Mouse (Mus musculus) limb, embryonic 12.5 days (tissue): ENCODE results near the gene Inpp4a. TPM values are rescaled to one million over a fixed set of nuclear protein-coding genes. Genes with fewer than 3 reads are reported as not detected.

ENCODE experiments used
- ATAC-seq: fragments of 200-750 bp; cut with Nextera tagmentation; 2 replicates; pipeline ENCODE4 v1.8.0; 2017; ENCODE audit warnings: low read depth, moderate TSS enrichment; ENCODE audit not compliant: insufficient number of reproducible peaks, insufficient read depth, low FRiP score, low TSS enrichment
- H3K27ac ChIP-seq: fragments of 300-500 bp; sonication (generic); 2 replicates; pipeline ENCODE4 v1.5.1; 2016; ENCODE audit warnings: mild to moderate bottlenecking, moderate library complexity
- H3K27me3 ChIP-seq: fragments of 300-500 bp; sonication (generic); 2 replicates; pipeline ENCODE4 v1.6.1; 2016; ENCODE audit warnings: mild to moderate bottlenecking, moderate library complexity
- H3K36me3 ChIP-seq: fragments of 300-500 bp; sonication (generic); 2 replicates; pipeline ENCODE4 v1.6.1; 2016; ENCODE audit warnings: mild to moderate bottlenecking, moderate library complexity
- H3K4me1 ChIP-seq: fragments of 300-500 bp; sonication (generic); replicated peaks from 2 replicates; pipeline ENCODE4 v1.6.1; 2016
- H3K4me2 ChIP-seq: fragments of 300-500 bp; sonication (generic); 2 replicates; pipeline ENCODE4 v1.6.1; 2016; ENCODE audit warnings: mild to moderate bottlenecking, moderate library complexity
- H3K4me3 ChIP-seq: fragments of 300-500 bp; sonication (generic); replicated peaks from 2 replicates; pipeline ENCODE4 v1.5.1; 2016; ENCODE audit warnings: mild to moderate bottlenecking
- H3K9ac ChIP-seq: fragments of 300-500 bp; sonication (generic); replicated peaks from 2 replicates; pipeline ENCODE4 v1.6.1; 2016; ENCODE audit warnings: mild to moderate bottlenecking, moderate library complexity
- H3K9me3 ChIP-seq: fragments of 300-500 bp; sonication (generic); 2 replicates; pipeline ENCODE4 v1.6.1; 2016; ENCODE audit warnings: mild to moderate bottlenecking, moderate library complexity
- WGBS: fragments of 180-500 bp; shearing (Covaris S2); methylation state at CpG from one replicate; pipeline ENCODE4 v1.1.7; 2016; 5-methylcytosine and 5-hydroxymethylcytosine counted together
- polyA plus RNA-seq: library from polyadenylated mRNA; unstranded; fragments of >200 nt; fragmentation: Nextera tagmentation; extraction: Ambion mirVana; gene quantifications from 2 replicates; pipeline ENCODE4 v1.2.1, GENCODE M21; 2016

Inpp4a gene
- polyA plus RNA-seq, 1 experiment from 2014 or later, result 18.6 TPM

GRCm38 (mm10) chr1:37386448-37386971, 86.8 kb downstream of the Inpp4a start:
- 77% methylated on average over 7 of the region's 7 CpGs for WGBS
- no peak overlapping the region for H3K27ac ChIP-seq
- no peak overlapping the region for H3K4me2 ChIP-seq
- no peaks in the 10 kb centered on the region for H3K4me1 ChIP-seq
- H3K9ac ChIP-seq, result no peak overlapping the region
- no peak overlapping the region for H3K4me3 ChIP-seq
- H3K36me3 ChIP-seq, result peaks cover 21% of the 10 kb centered on the region
- no peaks in the 10 kb centered on the region for H3K27me3 ChIP-seq
- ATAC-seq, result no peak
- H3K9me3 ChIP-seq, result no peaks in the 10 kb centered on the region

- Histone ChIP-seq H3K4me3 (no peak overlapping the region), H3K9me3 (no peaks in the 10 kb centered on the region), H3K27ac (no peak overlapping the region), H3K27me3 (no peaks in the 10 kb centered on the region), H3K4me2 (no peak overlapping the region), H3K4me1 (no peaks in the 10 kb centered on the region), H3K36me3 (peaks cover 48% of the 10 kb centered on the region), H3K9ac (no peak overlapping the region)
- no peak for ATAC-seq
- WGBS, result 90% methylated on average over 5 of the region's 5 CpGs
Measured at GRCm38 (mm10) chr1:37393174-37393573, 93.5 kb downstream of the Inpp4a start.

- Histone ChIP-seq H3K4me1 (peaks cover 10% of the 10 kb centered on the region), H3K9me3 (no peaks in the 10 kb centered on the region), H3K4me3 (no peak overlapping the region), H3K27me3 (no peaks in the 10 kb centered on the region), H3K9ac (no peak overlapping the region), H3K36me3 (peaks cover 38% of the 10 kb centered on the region; the same call in 1 of the 2 replicates), H3K4me2 (no peak overlapping the region), H3K27ac (no peak overlapping the region)
- no peak for ATAC-seq
- 71% methylated on average over 1 of the region's 1 CpGs for WGBS
Measured at GRCm38 (mm10) chr1:37396481-37396880, 96.8 kb downstream of the Inpp4a start.

GRCm38 (mm10) chr1:37398961-37399360, 99.3 kb downstream of the Inpp4a start:
- Histone ChIP-seq H3K4me1 (peaks cover 10% of the 10 kb centered on the region), H3K27ac (no peak overlapping the region), H3K9ac (no peak overlapping the region), H3K4me2 (no peak overlapping the region), H3K4me3 (no peak overlapping the region), H3K9me3 (no peaks in the 10 kb centered on the region), H3K27me3 (no peaks in the 10 kb centered on the region), H3K36me3 (peaks cover 29% of the 10 kb centered on the region; the same call in 1 of the 2 replicates)
- WGBS, result 24% methylated on average over 3 of the region's 3 CpGs
- ATAC-seq, result no peak

GRCm38 (mm10) chr1:37399734-37400133, 100.1 kb downstream of the Inpp4a start:
- no peak overlapping the region for H3K9ac ChIP-seq
- H3K4me2 ChIP-seq, result no peak overlapping the region
- no peaks in the 10 kb centered on the region for H3K27me3 ChIP-seq
- ATAC-seq, result no peak
- H3K9me3 ChIP-seq, result no peaks in the 10 kb centered on the region
- no peak overlapping the region for H3K4me3 ChIP-seq
- no peak overlapping the region for H3K27ac ChIP-seq
- H3K36me3 ChIP-seq, result peaks cover 27% of the 10 kb centered on the region; the same call in 1 of the 2 replicates
- 65% methylated on average over 8 of the region's 8 CpGs for whole genome bisulfite sequencing
- peaks cover 10% of the 10 kb centered on the region for H3K4me1 ChIP-seq

- Histone ChIP-seq H3K4me3 (no peak overlapping the region), H3K27me3 (no peaks in the 10 kb centered on the region), H3K9me3 (no peaks in the 10 kb centered on the region), H3K9ac (no peak overlapping the region), H3K27ac (no peak overlapping the region), H3K36me3 (peaks cover 17% of the 10 kb centered on the region; the same call in 1 of the 2 replicates), H3K4me1 (peaks cover 10% of the 10 kb centered on the region), H3K4me2 (no peak overlapping the region)
- ATAC-seq, result no peak
- 60% methylated on average over 4 of the region's 4 CpGs for WGBS
Measured at GRCm38 (mm10) chr1:37401687-37402086, 102.0 kb downstream of the Inpp4a start.

GRCm38 (mm10) chr1:37405137-37405536, 105.5 kb downstream of the Inpp4a start:
- Histone ChIP-seq H3K27ac (no peak overlapping the region), H3K4me2 (no peak overlapping the region), H3K27me3 (no peaks in the 10 kb centered on the region), H3K9me3 (no peaks in the 10 kb centered on the region), H3K4me3 (no peak overlapping the region), H3K4me1 (peaks cover 3% of the 10 kb centered on the region; the same call in 1 of the 2 replicates), H3K36me3 (peaks cover 9% of the 10 kb centered on the region; the same call in 1 of the 2 replicates), H3K9ac (no peak overlapping the region)
- ATAC-seq, result no peak
- WGBS, result 82% methylated on average over 2 of the region's 2 CpGs

- Histone ChIP-seq H3K27ac (no peak overlapping the region), H3K4me2 (no peak overlapping the region), H3K36me3 (peaks cover 2% of the 10 kb centered on the region; the same call in 1 of the 2 replicates), H3K27me3 (no peaks in the 10 kb centered on the region), H3K9me3 (no peaks in the 10 kb centered on the region), H3K4me1 (peaks cover 3% of the 10 kb centered on the region; the same call in 1 of the 2 replicates), H3K9ac (no peak overlapping the region), H3K4me3 (no peak overlapping the region)
- WGBS, result 79% methylated on average over 8 of the region's 8 CpGs
- ATAC-seq, result no peak
Measured at GRCm38 (mm10) chr1:37407228-37407627, 107.6 kb downstream of the Inpp4a start.

- no peaks in the 10 kb centered on the region for H3K36me3 ChIP-seq
- no peak overlapping the region for H3K4me3 ChIP-seq
- WGBS, result 75% methylated on average over 8 of the region's 8 CpGs
- H3K9ac ChIP-seq, result no peak overlapping the region
- H3K4me2 ChIP-seq, result no peak overlapping the region
- H3K27ac ChIP-seq, result no peak overlapping the region
- no peaks in the 10 kb centered on the region for H3K9me3 ChIP-seq
- H3K4me1 ChIP-seq, result peaks cover 3% of the 10 kb centered on the region; the same call in 1 of the 2 replicates
- no peak for ATAC-seq
- H3K27me3 ChIP-seq, result no peaks in the 10 kb centered on the region
Measured at GRCm38 (mm10) chr1:37408059-37408458, 108.4 kb downstream of the Inpp4a start.

GRCm38 (mm10) chr1:37408678-37409077, 109.0 kb downstream of the Inpp4a start:
- H3K4me2 ChIP-seq, result no peak overlapping the region
- ATAC-seq, result no peak
- no peaks in the 10 kb centered on the region for H3K27me3 ChIP-seq
- H3K4me1 ChIP-seq, result peaks cover 3% of the 10 kb centered on the region; the same call in 1 of the 2 replicates
- no peaks in the 10 kb centered on the region for H3K9me3 ChIP-seq
- H3K9ac ChIP-seq, result no peak overlapping the region
- no peaks in the 10 kb centered on the region for H3K36me3 ChIP-seq
- no peak overlapping the region for H3K4me3 ChIP-seq
- WGBS, result 71% methylated on average over 3 of the region's 3 CpGs
- H3K27ac ChIP-seq, result no peak overlapping the region

GRCm38 (mm10) chr1:37409647-37410046, 110.0 kb downstream of the Inpp4a start:
- H3K9ac ChIP-seq, result no peak overlapping the region
- no peak overlapping the region for H3K4me2 ChIP-seq
- H3K9me3 ChIP-seq, result no peaks in the 10 kb centered on the region
- no peak overlapping the region for H3K27ac ChIP-seq
- H3K27me3 ChIP-seq, result no peaks in the 10 kb centered on the region
- H3K4me3 ChIP-seq, result no peak overlapping the region
- no peaks in the 10 kb centered on the region for H3K36me3 ChIP-seq
- peaks cover 3% of the 10 kb centered on the region; the same call in 1 of the 2 replicates for H3K4me1 ChIP-seq
- ATAC-seq, result no peak

- Histone ChIP-seq H3K9ac (no peak overlapping the region), H3K9me3 (no peaks in the 10 kb centered on the region), H3K4me2 (no peak overlapping the region), H3K4me3 (no peak overlapping the region), H3K4me1 (no peaks in the 10 kb centered on the region), H3K27ac (no peak overlapping the region), H3K27me3 (no peaks in the 10 kb centered on the region), H3K36me3 (peaks cover 25% of the 10 kb centered on the region)
- ATAC-seq, result no peak
- 91% methylated on average over 1 of the region's 1 CpGs for WGBS
Measured at GRCm38 (mm10) chr1:37415394-37415793, 115.7 kb downstream of the Inpp4a start.
